Mouse (Mus musculus) fibroblast of lung, adult 2 months (primary cell): ENCODE data around the gene D17Wsu92e.

Experiments
- DNase-seq: peaks from one replicate; pipeline ENCODE4 v3.0.0-alpha.2; 2011; ENCODE audit warnings: low read depth

Gene D17Wsu92e

GRCm38 (mm10) chr17:27790976-27791375 is 29.5 kb downstream of the D17Wsu92e start:
- DNase-seq, result no peak

GRCm38 (mm10) chr17:27790015-27790414 is 30.4 kb downstream of the D17Wsu92e start:
- no peak for DNase-seq

GRCm38 (mm10) chr17:27788456-27789172 is 31.8 kb downstream of the D17Wsu92e start:
- no peak for DNase-seq

GRCm38 (mm10) chr17:27783567-27783966 is 36.9 kb downstream of the D17Wsu92e start:
- DNase-seq, result no peak

- DNase-seq, result no peak
These were observed 39.3 kb downstream of the D17Wsu92e start for GRCm38 (mm10) chr17:27781059-27781687.

- DNase-seq, result no peak
These were observed 40.7 kb downstream of the D17Wsu92e start for GRCm38 (mm10) chr17:27779755-27780154.

GRCm38 (mm10) chr17:27778671-27779355 is 41.6 kb downstream of the D17Wsu92e start:
- DNase-seq, result no peak

- no peak for DNase-seq
These were observed 42.6 kb downstream of the D17Wsu92e start for GRCm38 (mm10) chr17:27777823-27778222.

- DNase-seq, result no peak
These were observed 46.2 kb downstream of the D17Wsu92e start for GRCm38 (mm10) chr17:27774198-27774597.

GRCm38 (mm10) chr17:27771616-27772015 is 48.8 kb downstream of the D17Wsu92e start:
- no peak for DNase-seq

- peak; percentile 31 for DNase-seq
These were observed 51.5 kb downstream of the D17Wsu92e start for GRCm38 (mm10) chr17:27768817-27769542.

GRCm38 (mm10) chr17:27767543-27767942 is 52.9 kb downstream of the D17Wsu92e start:
- DNase-seq, result peak; percentile 49

- DNase-seq, result no peak
These were observed 53.3 kb downstream of the D17Wsu92e start for GRCm38 (mm10) chr17:27767120-27767519.

GRCm38 (mm10) chr17:27765066-27765465 is 55.4 kb downstream of the D17Wsu92e start:
- DNase-seq, result peak; percentile 73

GRCm38 (mm10) chr17:27764453-27764852 is 56.0 kb downstream of the D17Wsu92e start:
- DNase-seq, result no peak

- DNase-seq, result no peak
These were observed 57.6 kb downstream of the D17Wsu92e start for GRCm38 (mm10) chr17:27762884-27763283.

GRCm38 (mm10) chr17:27761639-27762336 is 58.7 kb downstream of the D17Wsu92e start:
- peak; percentile 26 for DNase-seq

- DNase-seq, result no peak
These were observed 60.3 kb downstream of the D17Wsu92e start for GRCm38 (mm10) chr17:27760169-27760568.

- no peak for DNase-seq
These were observed 68.9 kb downstream of the D17Wsu92e start for GRCm38 (mm10) chr17:27751314-27752202.

GRCm38 (mm10) chr17:27750451-27750942 is 70.0 kb downstream of the D17Wsu92e start:
- no peak for DNase-seq
